ENCODE assay signal across 14 mouse cellular contexts in the genomic region with DNA sequence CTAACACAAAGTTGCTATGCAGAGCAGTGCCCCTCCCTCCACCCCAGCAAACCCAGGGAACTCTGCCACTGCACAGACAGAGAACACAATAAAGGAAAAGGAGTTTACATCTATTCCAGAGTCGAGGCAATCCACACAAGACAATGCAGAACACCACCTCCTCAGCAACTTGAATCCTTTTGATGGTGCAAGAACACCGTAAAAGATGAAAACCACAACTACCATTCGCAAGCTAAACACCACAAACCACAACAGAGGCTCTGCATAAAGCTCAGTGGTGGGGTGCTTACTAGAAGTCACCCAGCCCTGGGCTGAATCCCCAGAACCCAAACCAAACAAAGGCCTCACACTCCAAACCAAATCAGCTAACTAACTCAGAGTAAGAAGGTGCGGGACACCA.
DNase-seq lines count a peak whose midpoint lies in the region; ATAC-seq lines count a peak whose summit lies in the region.
"Had no signal": no experiment of that assay in that cellular context is flagged by ENCODE, and none has a peak within 500 bp of the region (broad histone marks: within the 10 kb centered on the region; RNA-seq: fewer than 3 reads in every experiment).

No protein-coding gene starts in this region.

- no peaks in the 10 kb centered on the region for H3K9me3 ChIP-seq in heart, embryonic 10.5 days
- no peaks in the 10 kb centered on the region for H3K9me3 ChIP-seq in kidney, embryonic 15.5 days (replicated peaks)
- no peaks in the 10 kb centered on the region for H3K9me3 ChIP-seq in limb, embryonic 12.5 days
- H3K9me3 ChIP-seq: hindbrain, embryonic 13.5 days; neural tube, embryonic 13.5 days had no signal

- DNase-seq in heart, embryonic 10.5 days (ENCODE audit: low spot score), result no peak
- DNase-seq in heart, adult 11 months, result no peak
- no peak for DNase-seq in kidney, adult 11 months
- peak; percentile 5 to 21 for DNase-seq in CD8-positive naive resting alpha-beta T cell, adult 2 months (ENCODE audit: low read depth in 2 of 2, low spot score in 2 of 2)
- DNase-seq in layer of hippocampus, postnatal 25 days (ENCODE audit: extremely low spot score in 1 of 2, low spot score in 1 of 2), result no peak
- DNase-seq in cerebellum, postnatal 4 days (ENCODE audit: low spot score in 2 of 2), result no peak
- DNase-seq: forebrain, postnatal 0 days; liver, postnatal 0 days; midbrain, embryonic 14.5 days; right cerebral cortex, postnatal 14 days had no signal

- no peak overlapping the region for H3K4me3 ChIP-seq in heart, embryonic 10.5 days
- no peak overlapping the region for H3K4me3 ChIP-seq in kidney, embryonic 15.5 days (replicated peaks)
- H3K4me3 ChIP-seq in limb, embryonic 12.5 days (replicated peaks), result no peak overlapping the region
- H3K4me3 ChIP-seq: hindbrain, embryonic 13.5 days; neural tube, embryonic 13.5 days had no signal

- WGBS in heart, embryonic 10.5 days, result 77% methylated on average over 4 of the region's 4 CpGs
- 70% methylated on average over 4 of the region's 4 CpGs for WGBS in kidney, embryonic 15.5 days
- WGBS in limb, embryonic 12.5 days, result 63% methylated on average over 4 of the region's 4 CpGs

- H3K4me1 ChIP-seq in heart, embryonic 10.5 days, result peaks cover 75% of the 10 kb centered on the region
- peaks cover 62% of the 10 kb centered on the region for H3K4me1 ChIP-seq in kidney, embryonic 15.5 days
- peaks cover 53% of the 10 kb centered on the region for H3K4me1 ChIP-seq in limb, embryonic 12.5 days (replicated peaks)

- H3K36me3 ChIP-seq in heart, embryonic 10.5 days, result no peaks in the 10 kb centered on the region
- no peaks in the 10 kb centered on the region for H3K36me3 ChIP-seq in kidney, embryonic 15.5 days
- H3K36me3 ChIP-seq in limb, embryonic 12.5 days, result no peaks in the 10 kb centered on the region
- H3K36me3 ChIP-seq: hindbrain, embryonic 13.5 days; neural tube, embryonic 13.5 days had no signal

- no peak for ATAC-seq in kidney, embryonic 15.5 days (replicated peaks; ENCODE audit: low FRiP score)
- ATAC-seq in limb, embryonic 12.5 days (ENCODE audit: insufficient number of reproducible peaks, insufficient read depth, low FRiP score, low TSS enrichment, low read depth), result no peak
- ATAC-seq: forebrain, postnatal 0 days; liver, postnatal 0 days had no signal

- no peak overlapping the region for H3K9ac ChIP-seq in kidney, embryonic 15.5 days
- H3K9ac ChIP-seq in limb, embryonic 12.5 days (replicated peaks), result no peak overlapping the region
- H3K9ac ChIP-seq: forebrain, postnatal 0 days; hindbrain, embryonic 13.5 days; liver, postnatal 0 days; neural tube, embryonic 13.5 days had no signal

- peak overlapping the region; percentile 78; the same call in 1 of the 2 replicates for H3K27ac ChIP-seq in heart, embryonic 10.5 days
- peak overlapping the region; percentile 78 for H3K27ac ChIP-seq in kidney, embryonic 15.5 days
- peak overlapping the region; percentile 19; the same call in 1 of the 2 replicates for H3K27ac ChIP-seq in limb, embryonic 12.5 days
- H3K27ac ChIP-seq: neural tube, embryonic 13.5 days had no signal

- no peaks in the 10 kb centered on the region for H3K27me3 ChIP-seq in heart, embryonic 10.5 days (ENCODE audit: insufficient read depth, poor library complexity, severe bottlenecking)
- no peaks in the 10 kb centered on the region for H3K27me3 ChIP-seq in kidney, embryonic 15.5 days
- H3K27me3 ChIP-seq in limb, embryonic 12.5 days, result no peaks in the 10 kb centered on the region
- H3K27me3 ChIP-seq: hindbrain, embryonic 13.5 days; neural tube, embryonic 13.5 days had no signal

- H3K4me2 ChIP-seq in kidney, embryonic 15.5 days, result no peak overlapping the region
- H3K4me2 ChIP-seq in limb, embryonic 12.5 days, result no peak overlapping the region
- H3K4me2 ChIP-seq: hindbrain, embryonic 13.5 days; neural tube, embryonic 13.5 days had no signal

Comparison
In these comparisons a context has a peak if more than half of its experiments do, and no peak if none do; other contexts are left out.
1. DNase-seq: peak in CD8-positive naive resting alpha-beta T cell, adult 2 months (2 of 2); none in heart, embryonic 10.5 days (single experiment), heart, adult 11 months (single experiment), kidney, adult 11 months (single experiment), layer of hippocampus, postnatal 25 days (0 of 2) and cerebellum, postnatal 4 days (0 of 2).
2. H3K27ac ChIP-seq: peak in every context shown above with its lines; median percentile 78 in heart, embryonic 10.5 days; 78 in kidney, embryonic 15.5 days; 19 in limb, embryonic 12.5 days.